Mouse (Mus musculus) cortical plate, adult 2 months (tissue): ENCODE results near the gene H2-T3.
"Not testable (repeated sequence)": the region's sequence is repeated elsewhere in the genome, so short reads cannot be mapped to it uniquely, and the experiment has no call there.

Experiments used
- CTCF ChIP-seq: fragments of 200-500 bp; IDR thresholded peaks from 2 replicates; pipeline ENCODE4 v1.5.1; 2011; ENCODE audit warnings: mild to moderate bottlenecking, control low read depth, low read length; ENCODE audit not compliant: insufficient read depth; ENCODE audit errors: extremely low read depth
- POLR2A ChIP-seq: fragments of 200-500 bp; IDR thresholded peaks from 2 replicates; pipeline ENCODE4 v1.6.1; 2011; ENCODE audit warnings: mild to moderate bottlenecking, low read length, control low read depth; ENCODE audit not compliant: insufficient read depth; ENCODE audit errors: extremely low read depth

GRCm38 (mm10) chr17:36235300-36235699, 45.2 kb upstream of the H2-T3 start:
- not testable (repeated sequence) for TF ChIP-seq CTCF, POLR2A
